Mouse (Mus musculus): Measurements from ENCODE around the gene Nek8. TPM values are rescaled to one million over a fixed set of nuclear protein-coding genes. Genes with fewer than 3 reads are reported as not detected.

The Nek8 gene
- 1 to 10 TPM; 1.9 to 4.0 TPM for total RNA-seq (2023)

GRCm38 (mm10) chr11:78176402-78176862 lies at the start of gene Nek8, which contains the start of gene Tlcd1:
Nek8 (minus strand) TSS chr11:78176675.
Tlcd1 (plus strand) TSS chr11:78176711.

GRCm38 (mm10) chr11:78193113-78193512 lies 16.6 kb upstream of the Nek8 start, which contains the start of gene Proca1:
Proca1 (plus strand) TSS chr11:78193392.

GRCm38 (mm10) chr11:78188331-78189233 lies 12.1 kb upstream of the Nek8 start, which contains the start of gene Rab34:
Rab34 (plus strand) TSS chr11:78188430.

GRCm38 (mm10) chr11:78182961-78183844 lies 6.7 kb upstream of the Nek8 start, which contains the start of gene Rpl23a:
Rpl23a (minus strand) TSS chr11:78183584.

GRCm38 (mm10) chr11:78164924-78165760 lies 11.3 kb downstream of the Nek8 start, which contains the start of gene Traf4:
Traf4 (minus strand) TSS chr11:78165589.

Other genes starting within 250 kb of the Nek8 start
- gene Sez6, start 245.9 kb downstream of the Nek8 start, total RNA-seq (2023), result not detected
- gene Phf12, start 193.9 kb downstream of the Nek8 start, total RNA-seq (2023), result 10 to 100 TPM; 91.6 to 97.7 TPM
- 1 to 10 TPM; 1.4 to 1.8 TPM for gene Dhrs13, start 144.4 kb downstream of the Nek8 start, total RNA-seq (2023)
- 10 to 100 TPM; 32.7 to 40.2 TPM for gene Flot2, start 138.7 kb downstream of the Nek8 start, total RNA-seq (2023)
- gene Eral1, start 96.3 kb downstream of the Nek8 start, total RNA-seq (2023), result 10 to 100 TPM; 17.4 to 20.2 TPM
- gene Fam222b, start 82.0 kb downstream of the Nek8 start, total RNA-seq (2023), result 10 to 100 TPM; 26.6 to 30.6 TPM
- under 1 TPM; 0.60 to 0.67 TPM for gene Traf4, start 11.1 kb downstream of the Nek8 start, total RNA-seq (2023)
- 1 to 10 TPM; 2.9 to 3.3 TPM for gene Tlcd1, start within 50 bp of the Nek8 start, total RNA-seq (2023)
- gene Rpl23a, start 6.9 kb upstream of the Nek8 start, total RNA-seq (2023), result 1,000 to 10,000 TPM; 1,755 to 1,970 TPM
- 1 to 10 TPM; 4.0 to 4.2 TPM for gene Rab34, start 11.8 kb upstream of the Nek8 start, total RNA-seq (2023)
- not detected for gene Proca1, start 16.7 kb upstream of the Nek8 start, total RNA-seq (2023)
- gene Sdf2, start 69.1 kb upstream of the Nek8 start, total RNA-seq (2023), result 10 to 100 TPM; 52.7 to 55.9 TPM
- 10 to 100 TPM; 59.1 to 66.8 TPM for gene Supt6, start 69.3 kb upstream of the Nek8 start, total RNA-seq (2023)
- gene 2610507B11Rik, start 85.1 kb upstream of the Nek8 start, total RNA-seq (2023), result 100 to 1,000 TPM; 105 to 107 TPM
- gene BC030499, start 114.2 kb upstream of the Nek8 start, total RNA-seq (2023), result 1 to 10 TPM; 1.5 TPM
- 1 to 10 TPM in 1 of 2 experiments, under 1 TPM in 1; 0.81 to 2.9 TPM for gene Spag5, start 124.9 kb upstream of the Nek8 start, total RNA-seq (2023)
- 1 to 10 TPM; 7.4 to 9.0 TPM for gene Aldoc, start 146.3 kb upstream of the Nek8 start, total RNA-seq (2023)
- gene Pigs, start 151.7 kb upstream of the Nek8 start, total RNA-seq (2023), result 10 to 100 TPM; 60.7 to 63.9 TPM
- 10 to 100 TPM; 69.6 to 82.3 TPM for gene Unc119, start 166.8 kb upstream of the Nek8 start, total RNA-seq (2023)
- not detected for gene Foxn1, start 209.9 kb upstream of the Nek8 start, total RNA-seq (2023)
- gene Slc13a2, start 245.5 kb upstream of the Nek8 start, total RNA-seq (2023), result under 1 TPM in 1 of 2 experiments, not detected in 1; 0.66 TPM

Data from monocyte, adult 59 days (primary cell).